Mouse (Mus musculus) liver, adult 2 months (tissue): ENCODE results near the gene Poldip3. TPM values are rescaled to one million over a fixed set of nuclear protein-coding genes. Genes with fewer than 3 reads are reported as not detected.

Experiments
- DNase-seq: peaks from one replicate; pipeline ENCODE4 v3.0.0-alpha.2; 2011; ENCODE audit warnings: low read depth, low spot score; ENCODE audit errors: extremely low read depth
- H3K27ac ChIP-seq: fragments of 200-500 bp; replicated peaks from 2 replicates; pipeline ENCODE4 v1.5.1; 2012; ENCODE audit warnings: low read depth, mild to moderate bottlenecking, control low read depth, inconsistent platforms, low read length; ENCODE audit not compliant: insufficient read depth
- H3K27me3 ChIP-seq: fragments of 200-500 bp; 2 replicates; pipeline ENCODE4 v1.6.1; 2012; ENCODE audit warnings: mild to moderate bottlenecking, moderate library complexity, low read length, inconsistent platforms; ENCODE audit not compliant: control insufficient read depth, insufficient read depth
- H3K36me3 ChIP-seq: fragments of 200-500 bp; 2 replicates; pipeline ENCODE4 v1.6.1; 2012; ENCODE audit warnings: low read length, inconsistent platforms; ENCODE audit not compliant: control insufficient read depth, insufficient read depth
- H3K4me1 ChIP-seq: fragments of 200-500 bp; 2 replicates; pipeline ENCODE4 v1.6.1; 2011; ENCODE audit warnings: low read length; ENCODE audit not compliant: control insufficient read depth, insufficient read depth
- H3K4me3 ChIP-seq: fragments of 200-500 bp; 2 replicates; pipeline ENCODE4 v1.5.1; 2011; ENCODE audit warnings: low read depth, mild to moderate bottlenecking, control low read depth, low read length, moderate library complexity; ENCODE audit not compliant: insufficient read depth
- H3K79me2 ChIP-seq: fragments of 200-500 bp; 2 replicates; pipeline ENCODE4 v1.6.1; 2012; ENCODE audit warnings: inconsistent platforms, mild to moderate bottlenecking, low read length, moderate library complexity; ENCODE audit not compliant: control insufficient read depth, insufficient read depth
- H3K9ac ChIP-seq: fragments of 200-500 bp; 2 replicates; pipeline ENCODE4 v1.6.1; 2012; ENCODE audit warnings: low read depth, mild to moderate bottlenecking, control low read depth, inconsistent platforms, low read length
- CTCF ChIP-seq: fragments of 200-500 bp; IDR thresholded peaks from 2 replicates; pipeline ENCODE4 v1.5.1; 2011; ENCODE audit warnings: low read depth, low read length, control low read depth
- POLR2A ChIP-seq: fragments of 200-500 bp; IDR thresholded peaks from 2 replicates; pipeline ENCODE4 v1.6.1; 2011; ENCODE audit warnings: low read length, control low read depth; ENCODE audit not compliant: insufficient read depth; ENCODE audit errors: extremely low read depth
- WGBS: fragments of 180-500 bp; shearing (Covaris S2); methylation state at CpG from one replicate; pipeline ENCODE4 v1.1.7; 2018; 5-methylcytosine and 5-hydroxymethylcytosine counted together
- polyA plus RNA-seq: library from polyadenylated mRNA; depleted of rRNA; stranded (reverse); fragments of >200 nt; gene quantifications from 2 replicates; pipeline ENCODE4 v1.2.3, GENCODE M21; 2012
- total RNA-seq: library from RNA; depleted of rRNA; stranded (reverse); fragments of >200 nt; gene quantifications from 2 replicates; pipeline ENCODE4 v1.2.3, GENCODE M21; 2014

Poldip3 gene
- total and polyA plus RNA-seq, 2 experiments, result 21.6 to 34.6 TPM

DNA sequence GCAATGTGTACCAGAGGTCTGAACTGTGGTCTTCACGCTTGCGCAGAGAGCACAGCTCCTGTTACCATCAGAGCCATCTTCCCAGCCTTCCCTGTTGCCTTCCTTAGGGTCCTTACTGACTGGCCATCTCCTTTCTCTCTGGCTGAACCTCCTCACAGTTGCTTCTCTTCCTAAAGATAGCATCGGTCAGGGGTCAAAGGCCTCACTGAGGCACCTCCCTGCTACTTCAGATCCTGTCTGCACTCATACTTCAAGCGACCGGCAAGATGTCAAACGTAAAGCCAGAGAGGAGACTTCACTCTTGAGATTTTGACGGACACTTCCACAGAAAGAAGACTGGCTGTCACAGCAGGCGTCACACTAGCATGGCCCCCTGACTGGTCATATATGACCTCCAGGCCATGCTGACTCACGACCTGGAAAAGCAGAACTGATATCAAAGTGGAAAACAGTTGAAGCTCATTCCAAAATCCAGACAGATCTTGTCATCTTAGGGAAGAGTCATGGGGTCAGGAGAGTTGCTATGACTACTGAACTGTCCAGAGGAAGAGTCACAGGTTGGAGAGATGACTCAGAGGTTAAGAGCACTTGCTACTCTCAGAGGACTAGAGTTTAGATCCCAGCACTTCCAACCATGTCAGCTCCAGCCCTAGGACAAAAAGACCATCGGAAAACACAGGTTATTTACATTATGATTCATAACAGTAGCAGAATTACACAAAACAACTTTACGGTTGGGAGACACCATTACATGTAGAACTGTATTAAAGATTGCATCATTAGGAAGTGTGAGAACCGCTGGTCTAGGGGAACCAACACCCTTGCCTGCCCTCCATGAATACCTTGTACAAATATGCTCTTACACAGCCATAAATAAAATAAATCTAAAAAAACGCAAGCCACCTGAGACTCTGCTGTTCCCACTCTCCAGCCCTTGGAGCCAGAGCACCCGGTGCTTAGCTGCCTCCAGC is 25.0 kb upstream of the Poldip3 start:
- Histone ChIP-seq H3K4me3 (no peak overlapping the region), H3K36me3 (no peaks in the 10 kb centered on the region), H3K27ac (no peak overlapping the region), H3K27me3 (no peaks in the 10 kb centered on the region), H3K4me1 (peaks cover 18% of the 10 kb centered on the region), H3K9ac (no peak overlapping the region), H3K79me2 (peaks cover 14% of the 10 kb centered on the region; the same call in 1 of the 2 replicates)
- no peak for DNase-seq
- 89% methylated on average over 14 of the region's 14 CpGs for WGBS
- TF ChIP-seq POLR2A (no peak), CTCF (no peak)

GRCm38 (mm10) chr15:83172492-83173429 is 23.6 kb upstream of the Poldip3 start, which contains the start of gene Cyb5r3:
Gene Cyb5r3 (minus strand): TSS chr15:83172592.
- WGBS, result 16% methylated on average over 28 of the region's 28 CpGs
- Histone ChIP-seq H3K27ac (peak within 1 kb of the TSS; percentile 91), H3K4me3 (peak within 1 kb of the TSS; percentile 80), H3K36me3 (no peaks in the 10 kb centered on the region), H3K79me2 (peaks cover 22% of the 10 kb centered on the region; the same call in 1 of the 2 replicates), H3K9ac (peak within 1 kb of the TSS; percentile 87), H3K4me1 (peaks cover 25% of the 10 kb centered on the region), H3K27me3 (no peaks in the 10 kb centered on the region)
- TF ChIP-seq POLR2A (no peak), CTCF (0 out of 2 replicates have a peak, but pooled peaks have one; percentile 13)
- DNase-seq, result peak; percentile 89

DNA sequence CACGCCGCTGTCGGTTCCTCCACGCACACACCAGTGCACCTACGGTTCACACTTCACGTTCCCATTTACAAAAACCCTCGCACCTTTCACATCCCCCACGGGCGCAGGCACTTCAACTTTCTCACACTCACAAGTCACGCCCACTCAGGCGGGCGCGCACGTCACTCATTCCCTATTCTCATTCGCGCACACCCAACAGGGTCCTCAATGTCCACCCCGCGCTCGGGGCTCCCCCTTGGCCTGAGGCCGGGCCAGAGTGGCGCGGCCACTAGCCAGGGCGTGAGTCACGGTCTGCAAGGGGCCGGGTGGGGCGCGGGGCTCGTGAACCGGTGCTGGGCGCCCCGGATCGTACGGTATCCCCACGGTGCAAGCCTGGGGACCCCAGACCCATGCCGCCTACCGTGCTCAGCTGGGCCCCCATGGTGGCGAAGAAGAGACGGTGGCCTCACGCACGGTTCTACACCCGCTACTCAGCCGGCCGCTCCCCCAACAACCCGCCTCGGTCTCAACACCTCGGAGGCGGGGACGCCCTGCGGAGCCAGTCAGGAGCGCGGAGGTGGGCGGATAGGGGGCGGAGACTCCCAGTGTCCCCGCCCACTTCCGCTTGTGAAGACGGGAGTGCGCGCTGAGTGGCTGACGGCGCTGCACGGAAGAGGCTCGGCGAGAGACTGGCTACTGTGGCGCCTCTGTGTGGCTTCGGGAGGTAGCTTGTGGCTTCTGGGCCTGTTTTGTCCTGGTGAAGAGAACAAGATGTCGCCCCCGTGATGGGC is 22.7 kb upstream of the Poldip3 start:
- under 1% methylated on average over 67 of the region's 67 CpGs for WGBS
- Histone ChIP-seq H3K27me3 (no peaks in the 10 kb centered on the region), H3K36me3 (no peaks in the 10 kb centered on the region), H3K4me3 (peak overlapping the region; percentile 80), H3K27ac (peak overlapping the region; percentile 91), H3K9ac (peak overlapping the region; percentile 87), H3K4me1 (peaks cover 33% of the 10 kb centered on the region), H3K79me2 (peaks cover 31% of the 10 kb centered on the region; the same call in 1 of the 2 replicates)
- TF ChIP-seq POLR2A (peak; percentile 92), CTCF (peak; percentile 61)
- DNase-seq, result peak; percentile 86

DNA sequence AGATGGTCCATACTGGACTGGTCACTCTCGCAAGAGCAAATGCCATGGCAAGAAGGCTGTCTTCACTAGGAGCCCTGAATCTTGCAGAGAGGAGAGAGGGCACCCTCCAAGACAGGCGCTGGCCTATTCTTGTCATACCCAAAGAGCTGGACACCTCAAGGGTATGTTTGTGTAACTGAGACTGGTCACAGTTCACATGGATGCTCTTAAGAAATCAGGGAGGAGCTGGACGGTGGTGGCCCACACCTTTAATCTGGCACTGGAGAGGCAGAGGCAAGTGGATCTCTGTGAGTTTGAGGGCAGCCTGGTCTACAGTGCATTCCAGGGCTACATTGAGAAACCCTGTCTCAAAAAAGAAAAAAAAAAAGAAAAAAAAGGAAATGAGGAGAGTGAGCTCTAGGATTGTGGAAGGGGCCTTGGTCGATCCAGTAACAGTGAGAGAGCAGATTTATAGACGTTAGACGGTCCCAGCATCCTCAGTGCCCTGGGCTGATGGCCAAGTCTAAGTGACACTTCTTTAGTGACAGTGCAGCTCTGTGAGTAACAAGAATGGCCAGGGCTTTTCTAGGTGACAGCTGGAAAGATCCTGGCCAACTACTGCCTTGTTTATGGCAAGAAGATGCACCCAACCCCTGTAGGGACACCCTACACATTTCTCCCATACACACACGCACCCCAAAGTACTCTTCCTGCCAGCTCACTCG is 21.9 kb upstream of the Poldip3 start:
- no peak for TF ChIP-seq POLR2A
- TF ChIP-seq CTCF, result no peak
- Histone ChIP-seq H3K27me3 (no peaks in the 10 kb centered on the region), H3K9ac (peak overlapping the region; percentile 87), H3K36me3 (no peaks in the 10 kb centered on the region), H3K4me1 (peaks cover 38% of the 10 kb centered on the region), H3K79me2 (peaks cover 36% of the 10 kb centered on the region; the same call in 1 of the 2 replicates), H3K27ac (peak overlapping the region; percentile 91), H3K4me3 (peak overlapping the region; percentile 80)
- DNase-seq, result no peak
- WGBS, result 22% methylated on average over 8 of the region's 8 CpGs
